Mouse (Mus musculus) lung, postnatal 0 days (tissue): Measurements from ENCODE around the gene Clock. TPM values are rescaled to one million over a fixed set of nuclear protein-coding genes. Genes with fewer than 3 reads are reported as not detected.
A peak's percentile ranks its signal among the peaks of the same experiment; 100 is the strongest.

Experiments
- ATAC-seq: fragments of 200-750 bp; cut with Nextera tagmentation; 2 replicates; pipeline ENCODE4 v1.8.0; 2017; ENCODE audit warnings: moderate library complexity
- DNase-seq: peaks from one replicate; pipeline ENCODE4 v3.0.0-alpha.2; 2016; ENCODE audit warnings: low spot score
- H3K27ac ChIP-seq: fragments of 300-500 bp; sonication (generic); 2 replicates; pipeline ENCODE4 v1.5.1; 2014; ENCODE audit warnings: antibody characterized with exemption, mild to moderate bottlenecking, low read length, mixed read lengths
- H3K27me3 ChIP-seq: fragments of 300-500 bp; sonication (generic); replicated peaks from 2 replicates; pipeline ENCODE4 v1.6.1; 2014; ENCODE audit warnings: low read length, mixed read lengths; ENCODE audit not compliant: insufficient read depth
- H3K36me3 ChIP-seq: fragments of 300-500 bp; sonication (generic); 2 replicates; pipeline ENCODE4 v1.6.1; 2014; ENCODE audit warnings: low read length, mixed read lengths; ENCODE audit not compliant: insufficient read depth
- H3K4me1 ChIP-seq: fragments of 300-500 bp; sonication (generic); 2 replicates; pipeline ENCODE4 v1.6.1; 2014; ENCODE audit warnings: antibody characterized with exemption, low read depth, low read length, mixed read lengths; ENCODE audit not compliant: insufficient read depth
- H3K4me2 ChIP-seq: fragments of 300-500 bp; sonication (generic); replicated peaks from 2 replicates; pipeline ENCODE4 v1.6.1; 2014; ENCODE audit warnings: low read depth, mild to moderate bottlenecking, low read length, moderate library complexity, mixed read lengths
- H3K4me3 ChIP-seq: fragments of 300-500 bp; sonication (generic); 2 replicates; pipeline ENCODE4 v1.5.1; 2014; ENCODE audit warnings: low read depth, low read length
- H3K9ac ChIP-seq: fragments of 300-500 bp; sonication (generic); replicated peaks from 2 replicates; pipeline ENCODE4 v1.6.1; 2014; ENCODE audit warnings: low read depth, mild to moderate bottlenecking
- H3K9me3 ChIP-seq: fragments of 300-500 bp; sonication (generic); 2 replicates; pipeline ENCODE4 v1.6.1; 2016; ENCODE audit warnings: low read length, mixed read lengths
- CTCF ChIP-seq: IDR thresholded peaks from 2 replicates; pipeline ENCODE4 v1.5.1; 2016; ENCODE audit warnings: antibody characterized with exemption, mild to moderate bottlenecking
- EP300 ChIP-seq: IDR thresholded peaks from 2 replicates; pipeline ENCODE4 v1.6.1; 2016; ENCODE audit warnings: antibody characterized with exemption, mild to moderate bottlenecking, control low read depth
- WGBS: fragments of 180-500 bp; shearing (Covaris S2); extraction: QIAGEN DNeasy Blood & Tissue Kit; methylation state at CpG from one replicate; pipeline ENCODE4 v1.1.7; 2014; 5-methylcytosine and 5-hydroxymethylcytosine counted together
- polyA plus RNA-seq: library from polyadenylated mRNA; unstranded; fragments of >200 nt; fragmentation: Nextera tagmentation; extraction: Ambion mirVana; gene quantifications from 2 replicates; pipeline ENCODE4 v1.2.1, GENCODE M21; 2015

Gene Clock
- polyA plus RNA-seq, 1 experiment from 2014 or later, result 11.5 TPM

GRCm38 (mm10) chr5:76164827-76165226 lies 139.8 kb downstream of the Clock start:
- Histone ChIP-seq H3K9ac (no peak overlapping the region), H3K4me3 (no peak overlapping the region), H3K4me2 (no peak overlapping the region), H3K36me3 (no peaks in the 10 kb centered on the region), H3K27ac (no peak overlapping the region), H3K27me3 (no peaks in the 10 kb centered on the region), H3K4me1 (no peaks in the 10 kb centered on the region), H3K9me3 (no peaks in the 10 kb centered on the region)
- TF ChIP-seq EP300 (no peak), CTCF (no peak)
- DNase-seq (no peak), ATAC-seq (no peak)
- 75% methylated on average over 7 of the region's 7 CpGs for WGBS

GRCm38 (mm10) chr5:76163828-76164390 lies 140.7 kb downstream of the Clock start:
- H3K36me3 ChIP-seq, result no peaks in the 10 kb centered on the region
- H3K9me3 ChIP-seq, result no peaks in the 10 kb centered on the region
- H3K9ac ChIP-seq, result no peak overlapping the region
- H3K4me3 ChIP-seq, result no peak overlapping the region
- ATAC-seq, result peak; percentile 54
- WGBS, result 51% methylated on average over 4 of the region's 4 CpGs
- H3K4me2 ChIP-seq, result no peak overlapping the region
- no peaks in the 10 kb centered on the region for H3K4me1 ChIP-seq
- H3K27me3 ChIP-seq, result no peaks in the 10 kb centered on the region
- TF ChIP-seq CTCF (no peak), EP300 (no peak)
- H3K27ac ChIP-seq, result no peak overlapping the region
- DNase-seq, result peak; percentile 53

GRCm38 (mm10) chr5:76162926-76163325 lies 141.7 kb downstream of the Clock start:
- Histone ChIP-seq H3K9me3 (no peaks in the 10 kb centered on the region), H3K9ac (no peak overlapping the region), H3K36me3 (no peaks in the 10 kb centered on the region), H3K4me3 (no peak overlapping the region), H3K4me2 (no peak overlapping the region), H3K27me3 (no peaks in the 10 kb centered on the region), H3K27ac (no peak overlapping the region), H3K4me1 (no peaks in the 10 kb centered on the region)
- DNase-seq, result no peak
- TF ChIP-seq CTCF, result no peak
- no peak for TF ChIP-seq EP300
- ATAC-seq, result no peak
- 72% methylated on average over 5 of the region's 5 CpGs for WGBS

- Histone ChIP-seq H3K36me3 (no peaks in the 10 kb centered on the region), H3K27ac (no peak overlapping the region), H3K4me2 (no peak overlapping the region), H3K4me1 (no peaks in the 10 kb centered on the region), H3K27me3 (no peaks in the 10 kb centered on the region), H3K4me3 (no peak overlapping the region), H3K9me3 (no peaks in the 10 kb centered on the region), H3K9ac (no peak overlapping the region)
- WGBS, result 80% methylated on average over 6 of the region's 6 CpGs
- TF ChIP-seq EP300 (no peak), CTCF (no peak)
- ATAC-seq (no peak), DNase-seq (no peak)
Observed at GRCm38 (mm10) chr5:76161491-76161890, 143.1 kb downstream of the Clock start.

GRCm38 (mm10) chr5:76160086-76160485 lies 144.5 kb downstream of the Clock start:
- H3K27me3 ChIP-seq, result no peaks in the 10 kb centered on the region
- TF ChIP-seq CTCF, result no peak
- no peak for TF ChIP-seq EP300
- H3K27ac ChIP-seq, result no peak overlapping the region
- DNase-seq, result no peak
- H3K4me1 ChIP-seq, result no peaks in the 10 kb centered on the region
- ATAC-seq, result no peak
- WGBS, result 38% methylated on average over 3 of the region's 3 CpGs
- H3K9ac ChIP-seq, result no peak overlapping the region
- no peak overlapping the region for H3K4me3 ChIP-seq
- no peaks in the 10 kb centered on the region for H3K9me3 ChIP-seq
- no peaks in the 10 kb centered on the region for H3K36me3 ChIP-seq
- no peak overlapping the region for H3K4me2 ChIP-seq

Other genes with a start within 250 kb of the Clock start
- 48.1 and 49.3 TPM in 2 replicates for gene Srd5a3, start 164.5 kb downstream of the Clock start, polyA plus RNA-seq
- 107 and 112 TPM in 2 replicates for gene Tmem165, start 120.9 kb downstream of the Clock start, polyA plus RNA-seq
- not detected in 2 replicates for gene Pdcl2, start 26.4 kb upstream of the Clock start, polyA plus RNA-seq
- 0.29 TPM in 2 replicates for gene Nmu, start 59.0 kb upstream of the Clock start, polyA plus RNA-seq
- not detected in 2 replicates for gene Gm7271, start 179.2 kb upstream of the Clock start, polyA plus RNA-seq
- gene Exoc1, start 224.5 kb upstream of the Clock start, polyA plus RNA-seq, result 13.9 and 14.0 TPM in 2 replicates